Mouse (Mus musculus): ENCODE results near the gene Lrrc8d.
"Not testable (repeated sequence)": the region's sequence is repeated elsewhere in the genome, so short reads cannot be mapped to it uniquely, and the experiment has no call there.

DNA sequence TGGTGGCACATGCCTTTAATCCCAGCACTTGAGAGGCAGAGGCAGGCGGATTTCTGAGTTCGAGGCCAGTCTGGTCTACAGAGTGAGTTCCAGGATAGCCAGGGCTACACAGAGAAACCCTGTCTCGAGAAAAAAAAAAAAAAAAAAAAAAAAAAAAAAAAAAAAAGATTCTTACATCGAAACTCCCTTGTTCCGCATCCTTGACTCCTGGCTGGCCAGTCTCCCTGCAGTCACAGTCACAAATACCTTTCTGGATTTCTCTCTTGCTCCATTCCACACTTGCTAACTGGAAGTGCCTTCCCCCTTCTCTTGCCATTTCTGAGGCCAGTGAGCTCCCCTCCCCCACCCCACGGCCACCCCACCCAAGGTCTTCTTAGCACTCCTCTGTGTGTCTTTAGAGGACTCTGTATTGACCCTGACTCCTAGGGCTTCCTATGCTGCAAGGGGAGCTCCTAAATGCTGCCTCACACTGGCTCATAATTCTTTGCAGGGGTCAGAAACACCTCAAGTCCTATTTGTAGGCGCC lies 13.9 kb upstream of the Lrrc8d start:
- not testable (repeated sequence) for TF ChIP-seq GATA1 (IDR thresholded peaks at IDR 0.05; ENCODE audit: borderline replicate concordance, low read length); FLI1 (IDR thresholded peaks at IDR 0.05; ENCODE audit: low read length)

All from megakaryocyte, embryonic 14.5 days (primary cell).